Mouse (Mus musculus) layer of hippocampus, postnatal 36 days (tissue): Measurements from ENCODE around the gene Gba2. TPM values are rescaled to one million over a fixed set of nuclear protein-coding genes. Genes with fewer than 3 reads are reported as not detected.
A peak's percentile ranks its signal among the peaks of the same experiment; 100 is the strongest.
"Not testable (repeated sequence)": the region's sequence is repeated elsewhere in the genome, so short reads cannot be mapped to it uniquely, and the experiment has no call there.

Experiments used
- DNase-seq, 2 experiments: peaks; one replicate each; pipeline ENCODE4 v3.0.0; 2022
- total RNA-seq, 2 experiments: library from RNA; stranded (reverse); gene quantifications; 2 replicates each; pipeline ENCODE4 v1.2.3; 2021

Gba2 gene
- total RNA-seq, 2 experiments from 2014 or later, result 58.8 to 59.6 TPM

DNA sequence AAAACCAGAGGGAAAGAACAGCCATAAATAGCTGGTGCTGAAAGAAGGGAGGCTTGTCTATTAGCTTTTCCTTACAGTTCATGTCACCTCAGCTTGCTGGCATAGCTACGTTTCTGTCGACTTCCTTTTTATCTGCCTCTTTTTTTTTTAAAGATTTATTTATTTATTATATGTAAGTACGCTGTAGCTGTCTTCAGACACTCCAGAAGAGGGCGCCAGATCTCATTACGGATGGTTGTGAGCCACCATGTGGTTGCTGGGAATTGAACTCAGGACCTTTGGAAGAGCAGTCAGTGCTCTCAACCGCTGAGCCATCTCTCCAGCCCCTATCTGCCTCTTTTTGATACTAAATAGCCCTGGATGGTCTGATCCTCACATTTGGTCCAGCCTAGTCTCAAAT, 26.8 kb downstream of the Gba2 start:
- not testable (repeated sequence) for DNase-seq

DNA sequence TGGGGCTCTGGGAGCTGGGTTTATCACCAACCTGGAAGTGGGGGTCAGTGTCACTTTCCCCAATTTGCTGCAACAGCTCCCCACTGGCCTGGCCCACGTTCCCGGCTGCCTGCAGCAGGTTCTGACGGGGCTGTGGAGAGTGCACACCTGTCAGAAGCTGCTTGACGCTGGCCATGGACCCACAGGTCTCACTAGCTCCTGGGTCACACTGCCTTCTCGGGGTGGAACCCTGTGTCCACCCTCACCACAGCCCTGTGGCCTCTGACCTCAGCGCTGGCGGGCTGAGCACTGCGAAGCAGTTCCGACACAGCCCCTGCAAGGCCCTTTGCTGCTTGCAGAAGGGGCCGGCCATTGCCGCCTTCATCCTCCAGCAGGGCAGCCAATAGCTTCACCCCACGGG, 29.6 kb downstream of the Gba2 start:
- no peak for DNase-seq

DNA sequence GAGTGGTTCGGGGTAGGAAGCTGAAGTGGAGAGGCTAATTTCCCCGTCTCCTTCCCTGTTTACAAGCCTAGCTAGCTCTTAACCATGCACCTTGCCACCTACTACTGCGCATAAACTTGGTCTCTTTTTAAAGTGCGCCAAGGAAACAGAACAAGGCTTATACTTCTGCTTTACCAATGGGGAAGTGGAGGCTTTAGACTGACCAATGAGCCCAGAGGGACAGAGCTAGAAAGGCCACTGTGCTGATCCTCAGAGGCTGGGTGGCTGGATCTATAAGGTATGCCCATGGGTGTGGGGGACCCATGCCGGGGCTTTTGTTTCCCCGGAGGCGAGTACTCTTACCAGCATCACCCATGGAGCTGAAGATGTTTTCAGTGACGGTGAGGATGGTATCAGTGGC, 31.5 kb downstream of the Gba2 start:
- no peak for DNase-seq

DNA sequence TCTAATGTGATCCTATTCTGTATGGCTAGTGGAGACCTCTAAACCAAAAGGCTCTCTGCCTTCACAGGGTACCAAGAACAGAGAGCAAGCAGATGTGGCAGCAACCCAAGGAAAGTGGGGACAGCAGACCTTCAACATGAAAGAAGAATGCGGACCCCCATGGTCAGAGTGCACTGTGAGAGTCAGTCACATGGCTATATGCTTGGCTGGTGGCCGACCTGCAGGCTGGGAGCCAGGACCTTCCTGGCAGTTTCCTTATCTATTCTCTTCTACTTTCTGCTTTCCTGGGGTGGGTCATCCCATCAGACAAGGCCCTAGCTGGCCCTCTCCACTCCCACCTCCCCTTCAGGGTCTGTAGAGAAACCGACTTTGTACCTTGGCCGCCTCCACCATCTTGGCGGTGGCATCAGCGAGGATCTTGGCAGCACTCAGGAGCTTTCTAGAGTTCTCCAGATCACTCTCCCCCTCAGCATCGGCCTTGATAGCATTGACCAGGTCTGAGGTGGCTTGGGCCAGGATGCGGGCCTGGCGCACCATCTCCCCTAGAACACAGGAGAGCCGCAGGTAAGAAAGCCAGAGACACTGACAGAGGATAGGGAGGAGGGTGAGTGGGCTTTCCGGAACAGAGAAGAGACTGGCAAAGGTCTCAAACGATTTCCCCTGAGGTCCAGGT, 32.2 kb downstream of the Gba2 start:
- DNase-seq, result no peak

DNA sequence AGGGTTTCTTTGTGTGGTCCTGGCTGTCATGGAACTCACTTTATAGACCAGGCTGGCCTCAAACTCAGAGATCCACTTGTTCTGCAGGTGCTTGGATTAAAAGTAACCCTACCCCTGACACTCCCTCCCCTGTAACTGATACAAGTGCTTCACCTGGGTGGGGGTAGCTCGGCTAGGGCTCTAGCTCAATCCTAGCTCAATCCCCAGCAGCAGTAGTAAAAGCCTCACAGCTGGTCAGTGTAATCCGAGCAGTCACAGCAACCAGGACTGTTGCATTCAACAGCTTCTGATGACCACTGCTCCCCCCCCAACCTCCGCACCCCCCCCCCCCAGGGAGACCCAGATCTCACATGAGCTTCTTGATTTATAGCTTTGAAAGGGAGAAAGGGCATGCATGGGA, 36.6 kb downstream of the Gba2 start:
- no peak for DNase-seq

DNA sequence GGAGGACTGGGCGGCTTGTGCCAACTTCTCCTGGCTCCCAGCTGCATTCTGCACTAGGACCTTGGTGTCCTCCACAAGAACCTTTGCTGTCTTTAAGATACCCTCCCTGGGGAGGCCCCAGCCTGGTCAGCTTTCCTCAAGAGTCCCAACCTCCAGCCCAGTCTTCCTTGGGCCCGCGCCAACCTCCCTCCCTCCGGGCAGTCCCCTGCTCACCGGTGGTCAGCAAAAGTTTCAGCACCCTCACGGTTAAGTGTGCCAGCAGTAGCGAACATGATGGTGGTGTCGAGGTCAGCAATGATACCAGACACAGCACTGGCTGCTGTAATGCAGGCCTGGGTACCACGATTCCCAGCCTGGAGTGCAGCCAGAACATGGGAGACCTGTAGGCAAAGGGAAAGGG, 42.6 kb downstream of the Gba2 start:
- DNase-seq, result no peak

DNA sequence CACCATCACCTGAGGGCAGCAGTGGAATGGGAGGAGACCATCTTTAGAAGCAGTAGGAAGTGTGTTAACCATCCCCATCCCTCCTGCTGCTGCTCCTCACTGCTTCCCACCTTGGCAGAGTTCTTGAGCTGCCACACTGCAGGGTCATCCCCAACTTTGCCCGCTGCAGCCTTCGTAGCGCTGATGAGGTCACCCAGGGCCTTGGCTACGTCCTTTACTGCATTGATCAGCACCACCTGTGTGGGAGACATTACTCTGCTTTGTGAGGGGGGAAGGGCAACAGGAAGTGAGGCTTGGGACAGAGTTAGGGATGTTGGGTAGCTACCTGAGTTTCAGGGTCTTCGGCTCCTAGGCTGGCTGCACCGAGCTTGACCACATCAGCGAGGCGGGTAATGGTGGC, 43.0 kb downstream of the Gba2 start:
- no peak for DNase-seq

DNA sequence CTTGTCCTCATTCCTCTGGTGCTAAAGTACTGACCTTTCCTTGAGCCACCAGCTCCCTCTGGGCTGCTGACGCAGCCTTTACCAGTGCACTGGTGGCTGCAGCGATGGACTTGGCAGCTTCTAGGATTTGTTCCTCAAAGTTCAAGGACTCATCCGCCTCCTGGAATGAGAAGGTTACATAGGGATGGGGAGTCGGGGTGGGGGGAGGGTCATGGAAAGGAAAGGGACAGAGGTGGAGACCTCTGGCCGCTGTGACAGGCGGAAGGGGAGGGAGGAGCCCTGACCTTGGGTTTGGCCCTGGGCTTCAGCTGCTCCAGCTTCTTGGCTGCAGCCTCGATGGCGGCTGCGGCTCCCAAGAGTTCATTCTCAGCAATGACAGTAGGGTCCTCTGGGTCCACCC, 45.4 kb downstream of the Gba2 start:
- DNase-seq, result no peak

DNA sequence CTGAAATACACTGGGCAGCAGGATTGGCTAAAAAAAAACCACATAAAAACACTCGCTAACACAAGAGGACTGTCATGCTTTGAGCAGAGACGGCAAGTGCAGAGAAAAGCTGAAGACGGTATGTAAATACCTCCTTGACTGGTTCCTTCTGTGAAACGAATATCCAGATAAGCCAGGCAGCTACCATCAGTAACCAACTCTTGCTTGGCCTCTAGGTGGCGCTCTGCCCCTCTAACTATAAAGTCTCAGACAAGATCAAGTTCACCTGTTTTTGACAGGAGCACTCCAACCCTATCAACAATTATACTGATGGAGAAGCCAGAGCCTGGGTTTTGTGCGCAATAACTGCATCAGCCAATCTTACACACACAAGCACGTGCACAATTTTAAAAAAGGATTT, 48.1 kb downstream of the Gba2 start:
- DNase-seq, result peak; percentile 59 to 62

DNA sequence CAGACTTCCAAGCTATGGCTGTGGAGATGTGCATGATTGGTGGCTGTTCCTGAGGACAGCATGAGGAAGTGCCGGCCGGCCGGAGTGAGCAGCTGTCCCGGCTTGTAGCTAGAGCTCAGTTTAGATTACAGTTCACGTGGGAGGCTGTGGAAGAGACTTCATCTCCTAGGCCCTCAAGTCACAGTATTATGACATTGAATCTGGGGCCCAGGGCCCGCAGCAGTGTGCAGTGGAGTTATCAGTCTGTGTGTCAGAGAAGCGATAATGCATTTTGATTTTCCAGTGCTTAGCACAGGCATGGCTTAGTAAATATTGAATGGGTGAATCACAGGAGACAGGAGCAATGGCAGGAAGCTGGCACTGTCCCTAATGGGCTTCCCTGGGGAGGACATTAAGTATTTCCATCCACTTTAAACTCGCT, 48.6 kb downstream of the Gba2 start:
- no peak for DNase-seq

DNA sequence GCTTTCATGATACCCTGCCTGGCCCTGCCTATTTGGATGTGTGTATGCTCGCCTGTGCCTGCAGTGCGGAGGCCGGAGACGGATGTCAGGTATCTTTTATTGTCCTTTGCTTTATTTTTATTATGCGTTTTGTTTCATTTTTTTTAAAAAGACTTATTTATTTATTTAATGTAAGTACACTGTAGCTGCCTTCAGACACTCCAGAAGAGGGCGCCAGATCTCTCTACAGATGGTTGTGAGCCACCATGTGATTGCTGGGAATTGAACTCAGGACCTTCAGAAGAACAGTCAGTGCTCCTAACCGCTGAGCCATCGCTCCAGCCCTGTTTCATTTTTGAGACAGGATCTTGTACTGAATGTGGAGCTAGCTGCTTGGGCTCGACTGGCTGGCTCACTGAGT, 50.2 kb downstream of the Gba2 start:
- DNase-seq, result no peak

DNA sequence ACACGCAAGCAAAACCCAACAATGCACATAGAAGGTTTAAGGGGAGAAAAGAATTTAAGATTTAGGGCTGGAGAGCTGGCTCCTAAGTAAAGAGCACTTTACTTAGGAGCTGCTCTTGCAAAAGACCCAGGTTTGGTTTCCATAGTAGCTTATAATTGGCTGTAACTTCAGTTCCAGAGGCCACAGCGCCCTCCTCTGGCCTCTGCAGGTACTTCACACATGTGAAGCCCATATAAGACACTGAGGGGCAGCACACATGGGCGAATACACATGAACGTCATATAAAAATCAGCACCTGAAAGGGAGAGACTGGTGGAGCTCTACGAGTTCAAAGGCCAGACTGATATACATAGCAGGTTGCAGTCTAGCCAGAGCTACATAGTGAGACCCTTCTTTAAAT, 50.8 kb downstream of the Gba2 start:
- DNase-seq, result no peak

DNA sequence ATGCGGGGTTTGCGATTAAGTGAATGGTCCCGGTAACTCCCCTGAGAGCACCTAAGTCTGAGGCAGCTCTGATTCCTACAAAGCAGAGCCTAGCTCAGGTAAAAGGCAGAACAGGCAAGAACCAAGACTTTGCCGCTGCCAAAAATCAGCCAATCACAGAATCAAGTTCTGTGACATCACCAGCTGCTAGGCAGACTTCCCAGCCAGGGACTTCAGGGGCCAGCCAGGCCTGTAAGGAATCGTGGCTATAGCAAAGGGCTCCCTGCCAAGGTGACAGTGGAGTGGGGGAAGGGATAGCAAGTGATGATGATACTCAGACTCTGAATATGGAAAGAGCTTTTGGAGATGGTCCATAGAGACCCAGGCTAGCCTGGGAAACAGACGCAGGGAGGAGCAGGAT, 58.7 kb downstream of the Gba2 start:
- DNase-seq, result peak; percentile 83 to 86

DNA sequence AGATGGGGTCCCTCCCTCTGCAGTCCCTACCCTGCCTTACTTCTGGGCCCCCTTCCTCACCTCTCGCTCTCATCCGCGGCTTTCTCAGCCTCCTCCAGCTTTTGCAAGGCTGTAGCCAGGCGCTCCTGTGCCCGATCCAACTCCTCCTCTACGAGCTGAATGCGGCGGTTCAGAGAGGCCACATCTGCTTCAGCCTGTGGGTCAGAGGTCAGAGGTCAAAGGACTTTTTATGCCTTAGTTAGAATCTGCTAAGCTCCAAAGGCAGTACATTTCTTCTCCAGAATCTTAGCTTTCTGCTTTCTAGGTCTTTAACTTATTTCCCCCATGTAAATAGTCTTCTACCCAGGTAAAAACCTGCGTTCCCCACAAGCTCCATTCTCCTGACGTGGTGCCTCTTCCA, 59.1 kb downstream of the Gba2 start:
- DNase-seq, result no peak

Other genes starting within 250 kb of the Gba2 start
- gene Rusc2, start 196.9 kb downstream of the Gba2 start, total RNA-seq, result 100 to 1,000 TPM; 104 to 120 TPM
- gene Fam166b, start 149.7 kb downstream of the Gba2 start, total RNA-seq, result 1 to 10 TPM in 1 of 2 experiments, under 1 TPM in 1; 0.72 to 2.6 TPM
- 10 to 100 TPM; 76.2 to 76.3 TPM for gene Tesk1, start 136.9 kb downstream of the Gba2 start, total RNA-seq
- gene Cd72, start 124.2 kb downstream of the Gba2 start, total RNA-seq, result not detected
- not detected for gene Sit1, start 95.1 kb downstream of the Gba2 start, total RNA-seq
- 10 to 100 TPM; 25.0 to 26.0 TPM for gene Ccdc107, start 86.0 kb downstream of the Gba2 start, total RNA-seq
- gene Arhgef39, start 79.2 kb downstream of the Gba2 start, total RNA-seq, result under 1 TPM; 0.56 to 0.82 TPM
- gene Car9, start 71.9 kb downstream of the Gba2 start, total RNA-seq, result under 1 TPM; 0.17 to 0.35 TPM
- 1 to 10 TPM; 4.8 to 6.9 TPM for gene Tpm2, start 55.1 kb downstream of the Gba2 start, total RNA-seq
- 10 to 100 TPM; 72.6 to 73.2 TPM for gene Creb3, start 16.5 kb downstream of the Gba2 start, total RNA-seq
- 10 to 100 TPM; 44.8 to 49.0 TPM for gene Tln1, start 16.2 kb downstream of the Gba2 start, total RNA-seq
- 10 to 100 TPM; 43.2 to 51.2 TPM for gene Rgp1, start 158 bp downstream of the Gba2 start, total RNA-seq
- gene Msmp, start 5.6 kb upstream of the Gba2 start, total RNA-seq, result not detected
- 10 to 100 TPM; 51.6 to 59.1 TPM for gene Npr2, start 53.1 kb upstream of the Gba2 start, total RNA-seq
- 1 to 10 TPM in 1 of 2 experiments, under 1 TPM in 1; 0.87 to 1.4 TPM for gene Spag8, start 74.7 kb upstream of the Gba2 start, total RNA-seq
- gene Hint2, start 77.6 kb upstream of the Gba2 start, total RNA-seq, result 10 to 100 TPM; 29.6 to 33.2 TPM
- gene Tmem8b, start 90.1 kb upstream of the Gba2 start, total RNA-seq, result 10 to 100 TPM; 66.7 to 67.3 TPM
- 1 to 10 TPM; 1.3 to 1.5 TPM for gene Fam221b, start 90.3 kb upstream of the Gba2 start, total RNA-seq
- gene Olfr70, start 121.9 kb upstream of the Gba2 start, total RNA-seq, result not detected
- gene Olfr71, start 131.4 kb upstream of the Gba2 start, total RNA-seq, result not detected
- gene Hrct1, start 148.3 kb upstream of the Gba2 start, total RNA-seq, result 1 to 10 TPM in 1 of 2 experiments, under 1 TPM in 1; 0.47 to 1.2 TPM
- 1 to 10 TPM in 1 of 2 experiments, under 1 TPM in 1; 0.61 to 1.1 TPM for gene Spaar, start 151.2 kb upstream of the Gba2 start, total RNA-seq
- gene Olfr159, start 192.1 kb upstream of the Gba2 start, total RNA-seq, result not detected
- not detected for gene Olfr156, start 245.0 kb upstream of the Gba2 start, total RNA-seq